Comparison of ENCODE assay signal across 10 mouse cellular contexts in genomic region chr6:99200656-99201055, GRCm38 (mm10).
DNase-seq lines count a peak whose midpoint lies in the region; ATAC-seq lines count a peak whose summit lies in the region.
"Had no signal": no experiment of that assay in that cellular context is flagged by ENCODE, and none has a peak within 500 bp of the region (broad histone marks: within the 10 kb centered on the region; RNA-seq: fewer than 3 reads in every experiment).

No protein-coding gene starts in this region.

- H3K4me1 ChIP-seq in kidney, embryonic 16.5 days (ENCODE audit: insufficient read depth, low read length): peaks cover 42% of the 10 kb centered on the region
- peaks cover 70% of the 10 kb centered on the region for H3K4me1 ChIP-seq in forebrain, embryonic 10.5 days
- H3K4me1 ChIP-seq in hindbrain, embryonic 12.5 days: peaks cover 41% of the 10 kb centered on the region
- peaks cover 55% of the 10 kb centered on the region for H3K4me1 ChIP-seq in neural tube, embryonic 12.5 days

- 12% methylated on average over 11 of the region's 11 CpGs for WGBS in kidney, embryonic 16.5 days
- WGBS in forebrain, embryonic 10.5 days: 5% methylated on average over 11 of the region's 11 CpGs
- 11% methylated on average over 11 of the region's 11 CpGs for WGBS in hindbrain, embryonic 12.5 days
- 13% methylated on average over 11 of the region's 11 CpGs for WGBS in neural tube, embryonic 12.5 days

- no peak overlapping the region for H3K4me3 ChIP-seq in kidney, embryonic 16.5 days (ENCODE audit: low read length)
- H3K4me3 ChIP-seq in forebrain, embryonic 10.5 days: peak overlapping the region; percentile 32
- no peak overlapping the region for H3K4me3 ChIP-seq in hindbrain, embryonic 12.5 days
- no peak overlapping the region for H3K4me3 ChIP-seq in neural tube, embryonic 12.5 days
- H3K4me3 ChIP-seq: liver, embryonic 13.5 days had no signal

- no peaks in the 10 kb centered on the region for H3K36me3 ChIP-seq in kidney, embryonic 16.5 days (ENCODE audit: insufficient read depth, low read length)
- no peaks in the 10 kb centered on the region for H3K36me3 ChIP-seq in forebrain, embryonic 10.5 days (replicated peaks)
- no peaks in the 10 kb centered on the region for H3K36me3 ChIP-seq in hindbrain, embryonic 12.5 days
- no peaks in the 10 kb centered on the region for H3K36me3 ChIP-seq in neural tube, embryonic 12.5 days
- H3K36me3 ChIP-seq: liver, embryonic 13.5 days had no signal

- DNase-seq in kidney, postnatal 4 days: peak; percentile 16 to 41
- DNase-seq in forebrain, embryonic 10.5 days (ENCODE audit: extremely low spot score, low spot score): no peak
- DNase-seq in left cerebral cortex, adult 11 months (ENCODE audit: low spot score): no peak
- no peak for DNase-seq in thymus, postnatal 14 days
- no peak for DNase-seq in cerebellum, adult 9-10 months
- DNase-seq: cerebellum, adult 11-12 months; liver, embryonic 13.5 days had no signal

- H3K27me3 ChIP-seq in kidney, embryonic 16.5 days (ENCODE audit: insufficient read depth, low read length): no peaks in the 10 kb centered on the region
- H3K27me3 ChIP-seq in forebrain, embryonic 10.5 days (ENCODE audit: poor library complexity, severe bottlenecking): no peaks in the 10 kb centered on the region
- H3K27me3 ChIP-seq in hindbrain, embryonic 12.5 days: no peaks in the 10 kb centered on the region
- no peaks in the 10 kb centered on the region for H3K27me3 ChIP-seq in neural tube, embryonic 12.5 days (replicated peaks)
- H3K27me3 ChIP-seq: liver, embryonic 13.5 days had no signal

- H3K9ac ChIP-seq in kidney, embryonic 16.5 days (replicated peaks; ENCODE audit: low read length): no peak overlapping the region
- H3K9ac ChIP-seq in hindbrain, embryonic 12.5 days: no peak overlapping the region
- no peak overlapping the region for H3K9ac ChIP-seq in neural tube, embryonic 12.5 days
- H3K9ac ChIP-seq: liver, embryonic 13.5 days had no signal

- no peak for ATAC-seq in kidney, embryonic 16.5 days (ENCODE audit: low FRiP score, low TSS enrichment)
- ATAC-seq in hindbrain, embryonic 12.5 days (ENCODE audit: low FRiP score): no peak
- no peak for ATAC-seq in neural tube, embryonic 12.5 days (ENCODE audit: low FRiP score, low read depth)

- H3K27ac ChIP-seq in kidney, embryonic 16.5 days (ENCODE audit: low read length): no peak overlapping the region
- H3K27ac ChIP-seq in forebrain, embryonic 10.5 days: peak overlapping the region; percentile 78
- peak overlapping the region; percentile 30; the same call in 1 of the 2 replicates for H3K27ac ChIP-seq in hindbrain, embryonic 12.5 days
- H3K27ac ChIP-seq in neural tube, embryonic 12.5 days: 0 out of 2 replicates have a peak overlapping the region, but pooled peaks have one; percentile 10
- H3K27ac ChIP-seq: liver, embryonic 13.5 days had no signal

- H3K4me2 ChIP-seq in kidney, embryonic 16.5 days (replicated peaks; ENCODE audit: low read depth, low read length): no peak overlapping the region
- H3K4me2 ChIP-seq in hindbrain, embryonic 12.5 days (replicated peaks): peak overlapping the region; percentile 32
- peak overlapping the region; percentile 34 for H3K4me2 ChIP-seq in neural tube, embryonic 12.5 days (replicated peaks)
- H3K4me2 ChIP-seq: liver, embryonic 13.5 days had no signal

- no peaks in the 10 kb centered on the region for H3K9me3 ChIP-seq in kidney, embryonic 16.5 days (ENCODE audit: low read length)
- H3K9me3 ChIP-seq in forebrain, embryonic 10.5 days: no peaks in the 10 kb centered on the region
- no peaks in the 10 kb centered on the region for H3K9me3 ChIP-seq in hindbrain, embryonic 12.5 days (replicated peaks)
- no peaks in the 10 kb centered on the region for H3K9me3 ChIP-seq in neural tube, embryonic 12.5 days
- H3K9me3 ChIP-seq: liver, embryonic 13.5 days had no signal

Comparison
In these comparisons a context has a peak if more than half of its experiments do, and no peak if none do; other contexts are left out.
1. DNase-seq: peak in kidney, postnatal 4 days (2 of 2); none in forebrain, embryonic 10.5 days (single experiment), left cerebral cortex, adult 11 months (single experiment), thymus, postnatal 14 days (single experiment) and cerebellum, adult 9-10 months (single experiment).